Mouse (Mus musculus): ENCODE measurements around the gene Fam120a. TPM values are rescaled to one million over a fixed set of nuclear protein-coding genes. Genes with fewer than 3 reads are reported as not detected.

Gene Fam120a
- polyA plus RNA-seq, 1 experiment from 2014 or later, result 28.6 TPM

DNA sequence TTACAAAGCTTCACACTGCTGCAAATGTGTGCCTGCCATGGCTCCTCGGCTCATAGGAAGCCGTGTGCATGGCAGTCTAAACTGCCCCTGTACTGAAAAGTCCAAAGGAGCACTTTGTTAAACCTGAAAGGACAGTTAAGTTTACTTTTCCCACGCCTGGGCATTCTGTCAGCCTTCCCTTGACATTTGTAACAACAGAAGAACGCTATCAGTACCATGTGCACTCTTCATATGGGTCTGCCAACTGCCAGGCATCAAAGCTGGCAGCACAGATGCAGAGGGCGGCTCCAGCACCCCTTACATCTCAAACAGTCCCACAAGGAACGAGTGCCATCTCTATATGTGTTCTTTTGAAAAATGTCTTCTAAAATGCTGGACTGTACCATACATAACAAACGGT lies 56.4 kb downstream of the Fam120a start:
- no peak overlapping the region for H3K27ac ChIP-seq
- H3K9me3 ChIP-seq (replicated peaks; ENCODE audit: low read length), result no peaks in the 10 kb centered on the region
- no peak for TF ChIP-seq CTCF (IDR thresholded peaks at IDR 0.05; ENCODE audit: low read depth)
- no peaks in the 10 kb centered on the region for H3K27me3 ChIP-seq (ENCODE audit: insufficient read depth, low read length)
- peaks cover 50% of the 10 kb centered on the region for H3K36me3 ChIP-seq (ENCODE audit: insufficient read depth, low read length)
- DNase-seq (ENCODE audit: low spot score) (no peak), ATAC-seq (replicated peaks; ENCODE audit: low FRiP score, low read depth) (no peak)
- no peaks in the 10 kb centered on the region for H3K4me1 ChIP-seq (replicated peaks; ENCODE audit: insufficient read depth, low read length)
- 88% methylated on average over 7 of the region's 7 CpGs for WGBS
- H3K4me3 ChIP-seq (replicated peaks; ENCODE audit: low read depth, low read length), result no peak overlapping the region
- H3K4me2 ChIP-seq (ENCODE audit: low read length), result no peak overlapping the region
- no peak overlapping the region for H3K9ac ChIP-seq (ENCODE audit: low read depth, low read length)

DNA sequence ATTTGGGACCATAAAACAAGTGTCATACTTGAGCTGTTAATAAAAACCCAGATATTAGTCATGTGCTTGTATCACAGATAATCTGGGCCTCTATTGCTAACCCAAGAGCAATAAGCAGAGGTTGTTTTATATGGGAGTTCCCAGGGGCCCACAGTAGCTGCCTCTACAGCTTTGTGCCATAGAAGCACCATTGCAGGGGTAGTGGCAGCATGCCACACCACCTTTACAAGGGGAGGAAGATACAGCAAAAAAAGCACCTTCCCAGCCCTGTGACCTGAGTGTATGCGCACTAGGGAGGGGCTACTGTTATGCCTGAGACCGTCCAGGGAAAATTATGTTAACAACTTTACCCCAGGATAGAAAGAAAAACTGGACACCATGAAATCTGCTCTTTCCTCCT lies 62.4 kb downstream of the Fam120a start:
- Histone ChIP-seq H3K9me3 (replicated peaks; ENCODE audit: low read length) (no peaks in the 10 kb centered on the region), H3K36me3 (ENCODE audit: insufficient read depth, low read length) (peaks cover 60% of the 10 kb centered on the region), H3K4me1 (replicated peaks; ENCODE audit: insufficient read depth, low read length) (no peaks in the 10 kb centered on the region), H3K4me2 (ENCODE audit: low read length) (no peak overlapping the region), H3K27me3 (ENCODE audit: insufficient read depth, low read length) (no peaks in the 10 kb centered on the region), H3K27ac (no peak overlapping the region), H3K9ac (ENCODE audit: low read depth, low read length) (no peak overlapping the region), H3K4me3 (replicated peaks; ENCODE audit: low read depth, low read length) (no peak overlapping the region)
- DNase-seq (ENCODE audit: low spot score), result no peak
- 85% methylated on average over 2 of the region's 2 CpGs for WGBS
- TF ChIP-seq CTCF (IDR thresholded peaks at IDR 0.05; ENCODE audit: low read depth), result no peak
- ATAC-seq (replicated peaks; ENCODE audit: low FRiP score, low read depth), result no peak

DNA sequence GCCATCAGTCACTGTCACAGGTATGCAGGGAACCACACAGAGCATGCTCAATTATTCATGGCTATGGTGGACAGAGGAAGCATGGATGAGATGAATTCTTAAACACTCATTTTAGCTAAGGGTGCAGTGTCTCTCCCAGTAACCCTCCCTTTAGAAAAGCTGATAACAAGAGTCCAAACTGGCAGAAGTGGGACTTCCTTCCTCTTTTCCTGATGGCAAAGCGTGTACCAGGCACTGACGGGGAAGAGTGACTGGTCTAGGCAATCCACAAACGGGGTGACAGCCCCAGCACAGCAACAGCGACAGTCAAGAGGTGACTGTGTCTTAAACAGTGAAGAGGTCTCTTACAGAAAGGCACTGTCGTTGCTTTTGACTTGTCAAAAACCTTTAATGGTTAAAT lies 72.4 kb downstream of the Fam120a start:
- H3K4me3 ChIP-seq (replicated peaks; ENCODE audit: low read depth, low read length), result no peak overlapping the region
- H3K36me3 ChIP-seq (ENCODE audit: insufficient read depth, low read length), result peaks cover 42% of the 10 kb centered on the region
- no peaks in the 10 kb centered on the region for H3K27me3 ChIP-seq (ENCODE audit: insufficient read depth, low read length)
- no peaks in the 10 kb centered on the region for H3K9me3 ChIP-seq (replicated peaks; ENCODE audit: low read length)
- 94% methylated on average over 5 of the region's 5 CpGs for WGBS
- H3K4me1 ChIP-seq (replicated peaks; ENCODE audit: insufficient read depth, low read length), result no peaks in the 10 kb centered on the region
- no peak overlapping the region for H3K27ac ChIP-seq
- TF ChIP-seq CTCF (IDR thresholded peaks at IDR 0.05; ENCODE audit: low read depth), result no peak
- H3K9ac ChIP-seq (ENCODE audit: low read depth, low read length), result no peak overlapping the region
- no peak for DNase-seq (ENCODE audit: low spot score)
- no peak overlapping the region for H3K4me2 ChIP-seq (ENCODE audit: low read length)
- no peak for ATAC-seq (replicated peaks; ENCODE audit: low FRiP score, low read depth)

DNA sequence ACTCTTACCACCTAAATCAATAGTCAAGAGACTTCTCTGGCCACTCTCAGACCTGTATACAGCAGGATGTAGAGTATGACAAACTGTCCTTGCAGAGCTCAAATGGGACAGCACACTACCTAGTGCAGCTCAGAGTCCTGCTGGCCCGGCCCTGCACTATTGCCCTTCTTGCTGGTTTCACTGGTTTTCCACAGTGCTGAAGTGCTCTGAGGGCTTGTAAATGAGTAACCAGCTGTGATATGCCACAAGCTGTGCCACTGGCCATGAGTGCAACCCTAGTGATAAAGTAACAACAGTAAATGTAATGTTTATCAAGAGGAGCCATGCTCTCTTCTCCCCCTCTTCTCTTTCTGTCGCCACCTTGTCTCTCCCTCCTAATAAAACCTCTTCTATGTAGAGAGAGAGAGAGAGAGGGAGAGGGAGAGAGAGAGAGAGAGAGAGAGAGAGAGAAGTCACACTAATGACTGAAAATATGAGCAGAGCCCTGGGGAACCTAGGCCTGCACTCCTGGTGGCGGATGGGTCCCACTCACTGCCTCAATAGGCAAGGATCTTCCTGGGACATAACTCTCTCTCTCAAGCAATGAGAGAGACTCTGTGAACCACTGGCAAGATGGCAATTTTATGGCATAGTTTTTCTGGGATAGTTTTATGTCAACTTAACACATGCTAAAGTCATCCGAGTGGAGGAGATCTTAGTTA lies 77.4 kb downstream of the Fam120a start:
- ATAC-seq (replicated peaks; ENCODE audit: low FRiP score, low read depth), result no peak
- Histone ChIP-seq H3K36me3 (ENCODE audit: insufficient read depth, low read length) (peaks cover 51% of the 10 kb centered on the region), H3K9me3 (replicated peaks; ENCODE audit: low read length) (no peaks in the 10 kb centered on the region), H3K4me1 (replicated peaks; ENCODE audit: insufficient read depth, low read length) (no peaks in the 10 kb centered on the region), H3K27me3 (ENCODE audit: insufficient read depth, low read length) (no peaks in the 10 kb centered on the region), H3K4me3 (replicated peaks; ENCODE audit: low read depth, low read length) (no peak overlapping the region), H3K27ac (0 out of 2 replicates have a peak overlapping the region, but pooled peaks have one; percentile 31), H3K9ac (ENCODE audit: low read depth, low read length) (no peak overlapping the region), H3K4me2 (ENCODE audit: low read length) (no peak overlapping the region)
- no peak for TF ChIP-seq CTCF (IDR thresholded peaks at IDR 0.05; ENCODE audit: low read depth)
- peak; percentile 14 for DNase-seq (ENCODE audit: low spot score)
- 79% methylated on average over 4 of the region's 4 CpGs for WGBS

DNA sequence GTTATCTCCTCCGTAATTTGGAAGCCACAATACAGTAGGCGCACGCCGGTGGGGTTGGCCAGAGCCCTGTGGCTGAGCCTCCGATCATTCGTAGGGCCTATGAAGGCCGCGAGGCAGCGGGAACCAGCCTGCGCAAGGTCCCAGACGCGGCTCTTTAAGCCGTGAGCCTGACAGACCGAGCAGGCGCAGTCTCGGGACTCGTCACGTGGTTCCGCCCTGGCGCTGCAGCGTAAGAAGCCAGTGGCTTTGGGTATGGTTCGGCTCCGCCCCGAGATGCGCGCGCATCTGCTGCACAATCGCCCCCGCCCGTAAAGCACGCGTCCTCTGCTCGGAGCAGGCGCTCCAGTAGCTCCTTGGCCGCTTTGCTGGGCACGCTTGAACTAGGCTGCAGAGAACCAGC lies 89.3 kb downstream of the Fam120a start:
- whole genome bisulfite sequencing, result under 1% methylated on average over 36 of the region's 36 CpGs

DNA sequence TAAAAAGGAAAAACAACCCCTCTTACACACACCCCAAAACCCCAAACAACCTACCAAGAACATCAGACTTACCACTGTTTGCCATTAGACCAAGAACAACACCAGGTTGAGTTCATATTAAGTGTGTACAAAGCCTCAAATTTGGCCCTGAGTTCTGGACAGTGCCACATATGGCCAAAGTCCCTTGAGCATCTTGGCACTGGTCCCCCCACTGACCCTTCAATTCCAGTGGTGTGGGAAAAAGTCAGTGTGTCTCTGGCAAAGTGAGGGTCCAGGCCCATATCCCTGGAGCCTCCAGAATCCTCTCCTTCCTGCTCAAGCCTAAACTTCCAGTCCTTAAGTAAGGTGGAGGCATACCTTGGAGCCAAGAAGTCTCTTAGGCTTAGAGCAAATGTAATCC lies 90.0 kb downstream of the Fam120a start:
- Histone ChIP-seq H3K9ac (ENCODE audit: low read depth, low read length) (peak overlapping the region; percentile 63), H3K27me3 (ENCODE audit: insufficient read depth, low read length) (no peaks in the 10 kb centered on the region), H3K4me2 (ENCODE audit: low read length) (peak overlapping the region; percentile 52; the same call in 1 of the 2 replicates), H3K36me3 (ENCODE audit: insufficient read depth, low read length) (peaks cover 18% of the 10 kb centered on the region), H3K27ac (peak overlapping the region; percentile 81), H3K4me1 (replicated peaks; ENCODE audit: insufficient read depth, low read length) (peaks cover 3% of the 10 kb centered on the region; the same call in 1 of the 2 replicates), H3K9me3 (replicated peaks; ENCODE audit: low read length) (no peaks in the 10 kb centered on the region), H3K4me3 (replicated peaks; ENCODE audit: low read depth, low read length) (no peak overlapping the region)
- DNase-seq (ENCODE audit: low spot score) (no peak), ATAC-seq (replicated peaks; ENCODE audit: low FRiP score, low read depth) (no peak)
- TF ChIP-seq CTCF (IDR thresholded peaks at IDR 0.05; ENCODE audit: low read depth), result no peak

More for the DNA sequence above, 89.3 kb downstream of the Fam120a start:
- Histone ChIP-seq H3K4me3 (replicated peaks; ENCODE audit: low read depth, low read length) (peak overlapping the region; percentile 13), H3K27ac (peak overlapping the region; percentile 81), H3K4me2 (ENCODE audit: low read length) (peak overlapping the region; percentile 52), H3K4me1 (replicated peaks; ENCODE audit: insufficient read depth, low read length) (peaks cover 3% of the 10 kb centered on the region; the same call in 1 of the 2 replicates), H3K9ac (ENCODE audit: low read depth, low read length) (peak overlapping the region; percentile 63), H3K27me3 (ENCODE audit: insufficient read depth, low read length) (no peaks in the 10 kb centered on the region), H3K9me3 (replicated peaks; ENCODE audit: low read length) (no peaks in the 10 kb centered on the region), H3K36me3 (ENCODE audit: insufficient read depth, low read length) (peaks cover 21% of the 10 kb centered on the region)
- ATAC-seq (replicated peaks; ENCODE audit: low FRiP score, low read depth), result peak; percentile 98
- no peak for TF ChIP-seq CTCF (IDR thresholded peaks at IDR 0.05; ENCODE audit: low read depth)
- peak; percentile 98 for DNase-seq (ENCODE audit: low spot score)
